Mouse (Mus musculus) neural tube, embryonic 12.5 days (tissue): ENCODE results near the gene Trpm3. TPM values are rescaled to one million over a fixed set of nuclear protein-coding genes. Genes with fewer than 3 reads are reported as not detected.

Experiments
- ATAC-seq: fragments of 200-750 bp; cut with Nextera tagmentation; 2 replicates; pipeline ENCODE4 v1.8.0; 2017; ENCODE audit warnings: low read depth, mild to moderate bottlenecking, moderate TSS enrichment, moderate library complexity; ENCODE audit not compliant: low FRiP score
- H3K27ac ChIP-seq: fragments of 300-500 bp; sonication (generic); 2 replicates; pipeline ENCODE4 v1.5.1; 2016
- H3K27me3 ChIP-seq: fragments of 300-500 bp; sonication (generic); replicated peaks from 2 replicates; pipeline ENCODE4 v1.6.1; 2016; ENCODE audit warnings: mild to moderate bottlenecking
- H3K36me3 ChIP-seq: fragments of 300-500 bp; sonication (generic); 2 replicates; pipeline ENCODE4 v1.6.1; 2016; ENCODE audit warnings: mild to moderate bottlenecking
- H3K4me1 ChIP-seq: fragments of 300-500 bp; sonication (generic); 2 replicates; pipeline ENCODE4 v1.6.1; 2016
- H3K4me2 ChIP-seq: fragments of 300-500 bp; sonication (generic); replicated peaks from 2 replicates; pipeline ENCODE4 v1.6.1; 2016; ENCODE audit warnings: mild to moderate bottlenecking
- H3K4me3 ChIP-seq: fragments of 300-500 bp; sonication (generic); 2 replicates; pipeline ENCODE4 v1.5.1; 2016
- H3K9ac ChIP-seq: fragments of 300-500 bp; sonication (generic); 2 replicates; pipeline ENCODE4 v1.6.1; 2016; ENCODE audit warnings: mild to moderate bottlenecking
- H3K9me3 ChIP-seq: fragments of 300-500 bp; sonication (generic); 2 replicates; pipeline ENCODE4 v1.6.1; 2016; ENCODE audit warnings: mild to moderate bottlenecking
- WGBS: fragments of 180-500 bp; shearing (Covaris S2); methylation state at CpG from one replicate; pipeline ENCODE4 v1.1.7; 2016; 5-methylcytosine and 5-hydroxymethylcytosine counted together
- polyA plus RNA-seq: library from polyadenylated mRNA; unstranded; fragments of >200 nt; fragmentation: Nextera tagmentation; extraction: Ambion mirVana; gene quantifications from 2 replicates; pipeline ENCODE4 v1.2.1, GENCODE M21; 2016

Trpm3 gene
- polyA plus RNA-seq, 1 experiment from 2014 or later: 2.1 TPM

GRCm38 (mm10) chr19:22189716-22190115 is 50.9 kb downstream of the Trpm3 start:
- H3K9me3 ChIP-seq: no peaks in the 10 kb centered on the region
- WGBS: 81% methylated on average over 1 of the region's 1 CpGs
- no peaks in the 10 kb centered on the region for H3K27me3 ChIP-seq
- no peaks in the 10 kb centered on the region for H3K4me1 ChIP-seq
- ATAC-seq: no peak
- no peak overlapping the region for H3K27ac ChIP-seq
- H3K4me3 ChIP-seq: no peak overlapping the region
- no peaks in the 10 kb centered on the region for H3K36me3 ChIP-seq
- no peak overlapping the region for H3K4me2 ChIP-seq
- H3K9ac ChIP-seq: no peak overlapping the region

GRCm38 (mm10) chr19:22222520-22222919 is 83.7 kb downstream of the Trpm3 start:
- 48% methylated on average over 2 of the region's 2 CpGs for WGBS
- H3K27ac ChIP-seq: no peak overlapping the region
- H3K9ac ChIP-seq: no peak overlapping the region
- H3K4me2 ChIP-seq: no peak overlapping the region
- H3K9me3 ChIP-seq: no peaks in the 10 kb centered on the region
- H3K4me3 ChIP-seq: no peak overlapping the region
- H3K36me3 ChIP-seq: no peaks in the 10 kb centered on the region
- no peaks in the 10 kb centered on the region for H3K4me1 ChIP-seq
- H3K27me3 ChIP-seq: no peaks in the 10 kb centered on the region
- ATAC-seq: no peak

GRCm38 (mm10) chr19:22234187-22234586 is 95.3 kb downstream of the Trpm3 start:
- no peaks in the 10 kb centered on the region for H3K36me3 ChIP-seq
- no peaks in the 10 kb centered on the region for H3K4me1 ChIP-seq
- no peaks in the 10 kb centered on the region for H3K27me3 ChIP-seq
- H3K4me2 ChIP-seq: no peak overlapping the region
- no peak overlapping the region for H3K4me3 ChIP-seq
- no peak for ATAC-seq
- H3K9me3 ChIP-seq: no peaks in the 10 kb centered on the region
- H3K27ac ChIP-seq: no peak overlapping the region
- H3K9ac ChIP-seq: no peak overlapping the region

- H3K4me1 ChIP-seq: no peaks in the 10 kb centered on the region
- no peaks in the 10 kb centered on the region for H3K36me3 ChIP-seq
- no peak overlapping the region for H3K27ac ChIP-seq
- H3K27me3 ChIP-seq: no peaks in the 10 kb centered on the region
- ATAC-seq: no peak
- H3K4me3 ChIP-seq: no peak overlapping the region
- no peak overlapping the region for H3K4me2 ChIP-seq
- no peaks in the 10 kb centered on the region for H3K9me3 ChIP-seq
- 89% methylated on average over 6 of the region's 6 CpGs for WGBS
- no peak overlapping the region for H3K9ac ChIP-seq
Measured at GRCm38 (mm10) chr19:22249076-22249475, 110.2 kb downstream of the Trpm3 start.

- H3K4me3 ChIP-seq: no peak overlapping the region
- no peaks in the 10 kb centered on the region for H3K36me3 ChIP-seq
- no peaks in the 10 kb centered on the region for H3K9me3 ChIP-seq
- WGBS: 66% methylated on average over 5 of the region's 5 CpGs
- no peaks in the 10 kb centered on the region for H3K4me1 ChIP-seq
- H3K27me3 ChIP-seq: no peaks in the 10 kb centered on the region
- no peak overlapping the region for H3K4me2 ChIP-seq
- ATAC-seq: no peak
- H3K9ac ChIP-seq: no peak overlapping the region
- H3K27ac ChIP-seq: no peak overlapping the region
Measured at GRCm38 (mm10) chr19:22272916-22273315, 134.1 kb downstream of the Trpm3 start.

- WGBS: 84% methylated on average over 3 of the region's 3 CpGs
- no peak overlapping the region for H3K4me3 ChIP-seq
- no peak overlapping the region for H3K27ac ChIP-seq
- H3K4me2 ChIP-seq: no peak overlapping the region
- H3K9ac ChIP-seq: no peak overlapping the region
- H3K9me3 ChIP-seq: no peaks in the 10 kb centered on the region
- no peak for ATAC-seq
- no peaks in the 10 kb centered on the region for H3K36me3 ChIP-seq
- no peaks in the 10 kb centered on the region for H3K27me3 ChIP-seq
- no peaks in the 10 kb centered on the region for H3K4me1 ChIP-seq
Measured at GRCm38 (mm10) chr19:22284651-22285050, 145.8 kb downstream of the Trpm3 start.

- no peaks in the 10 kb centered on the region for H3K4me1 ChIP-seq
- no peak overlapping the region for H3K4me3 ChIP-seq
- no peak overlapping the region for H3K4me2 ChIP-seq
- H3K9ac ChIP-seq: no peak overlapping the region
- 89% methylated on average over 6 of the region's 6 CpGs for WGBS
- ATAC-seq: no peak
- no peaks in the 10 kb centered on the region for H3K9me3 ChIP-seq
- no peaks in the 10 kb centered on the region for H3K36me3 ChIP-seq
- no peaks in the 10 kb centered on the region for H3K27me3 ChIP-seq
- no peak overlapping the region for H3K27ac ChIP-seq
Measured at GRCm38 (mm10) chr19:22292671-22293070, 153.8 kb downstream of the Trpm3 start.

- H3K9ac ChIP-seq: no peak overlapping the region
- H3K27ac ChIP-seq: no peak overlapping the region
- H3K4me2 ChIP-seq: no peak overlapping the region
- peaks cover 12% of the 10 kb centered on the region for H3K4me1 ChIP-seq
- H3K27me3 ChIP-seq: no peaks in the 10 kb centered on the region
- 54% methylated on average over 2 of the region's 2 CpGs for whole genome bisulfite sequencing
- no peak for ATAC-seq
- no peaks in the 10 kb centered on the region for H3K9me3 ChIP-seq
- H3K4me3 ChIP-seq: no peak overlapping the region
- H3K36me3 ChIP-seq: no peaks in the 10 kb centered on the region
Measured at GRCm38 (mm10) chr19:22300906-22301305, 162.1 kb downstream of the Trpm3 start.

- Histone ChIP-seq H3K9me3 (no peaks in the 10 kb centered on the region), H3K36me3 (no peaks in the 10 kb centered on the region), H3K27me3 (no peaks in the 10 kb centered on the region), H3K4me3 (no peak overlapping the region), H3K4me1 (peaks cover 12% of the 10 kb centered on the region), H3K27ac (no peak overlapping the region), H3K9ac (no peak overlapping the region), H3K4me2 (peak overlapping the region; percentile 59)
- peak; percentile 58 for ATAC-seq
- 19% methylated on average over 17 of the region's 17 CpGs for WGBS
Measured at GRCm38 (mm10) chr19:22303021-22303951, 164.4 kb downstream of the Trpm3 start.

GRCm38 (mm10) chr19:22303952-22304655 is 165.3 kb downstream of the Trpm3 start:
- peak; percentile 77 for ATAC-seq
- 0 out of 2 replicates have a peak overlapping the region, but pooled peaks have one; percentile 20 for H3K4me3 ChIP-seq
- H3K4me2 ChIP-seq: peak overlapping the region; percentile 59
- no peak overlapping the region for H3K27ac ChIP-seq
- WGBS: 3% methylated on average over 18 of the region's 18 CpGs
- H3K36me3 ChIP-seq: no peaks in the 10 kb centered on the region
- H3K9ac ChIP-seq: no peak overlapping the region
- H3K4me1 ChIP-seq: peaks cover 12% of the 10 kb centered on the region
- H3K9me3 ChIP-seq: no peaks in the 10 kb centered on the region
- H3K27me3 ChIP-seq: no peaks in the 10 kb centered on the region

GRCm38 (mm10) chr19:22308081-22308480 is 169.2 kb downstream of the Trpm3 start:
- Histone ChIP-seq H3K4me1 (peaks cover 9% of the 10 kb centered on the region), H3K27me3 (no peaks in the 10 kb centered on the region), H3K4me3 (no peak overlapping the region), H3K4me2 (no peak overlapping the region), H3K9ac (no peak overlapping the region), H3K9me3 (no peaks in the 10 kb centered on the region), H3K36me3 (no peaks in the 10 kb centered on the region), H3K27ac (no peak overlapping the region)
- 91% methylated on average over 2 of the region's 2 CpGs for WGBS
- ATAC-seq: no peak

- Histone ChIP-seq H3K9me3 (no peaks in the 10 kb centered on the region), H3K4me1 (no peaks in the 10 kb centered on the region), H3K27ac (no peak overlapping the region), H3K27me3 (no peaks in the 10 kb centered on the region), H3K4me3 (no peak overlapping the region), H3K36me3 (no peaks in the 10 kb centered on the region), H3K9ac (no peak overlapping the region), H3K4me2 (no peak overlapping the region)
- no peak for ATAC-seq
- 90% methylated on average over 4 of the region's 4 CpGs for WGBS
Measured at GRCm38 (mm10) chr19:22317306-22317705, 178.5 kb downstream of the Trpm3 start.
